Mouse (Mus musculus) forebrain, embryonic 14.5 days (tissue): ENCODE measurements around the gene Slc22a22. TPM values are rescaled to one million over a fixed set of nuclear protein-coding genes. Genes with fewer than 3 reads are reported as not detected.

Experiments used
- ATAC-seq: fragments of 200-750 bp; cut with Nextera tagmentation; 2 replicates; pipeline ENCODE4 v1.8.0; 2017; ENCODE audit warnings: mild to moderate bottlenecking, moderate library complexity
- DNase-seq: peaks from one replicate; pipeline ENCODE4 v3.0.0-alpha.2; 2015; ENCODE audit warnings: low spot score
- H3K27ac ChIP-seq: fragments of 300-500 bp; sonication (generic); 2 replicates; pipeline ENCODE4 v1.5.1; 2014; ENCODE audit warnings: low read depth, mild to moderate bottlenecking, control low read depth, low read length, moderate library complexity
- H3K27me3 ChIP-seq: fragments of 300-500 bp; sonication (generic); replicated peaks from 2 replicates; pipeline ENCODE4 v1.6.1; 2014; ENCODE audit warnings: low read length, control low read depth, mixed read lengths; ENCODE audit not compliant: control insufficient read depth, insufficient read depth
- H3K36me3 ChIP-seq: fragments of 300-500 bp; sonication (generic); 2 replicates; pipeline ENCODE4 v1.6.1; 2014; ENCODE audit warnings: low read length, control low read depth; ENCODE audit not compliant: control insufficient read depth, insufficient read depth
- H3K4me1 ChIP-seq: fragments of 300-500 bp; sonication (generic); 2 replicates; pipeline ENCODE4 v1.6.1; 2014; ENCODE audit warnings: antibody characterized with exemption, low read length, control low read depth; ENCODE audit not compliant: control insufficient read depth, insufficient read depth
- H3K4me2 ChIP-seq: fragments of 300-500 bp; sonication (generic); 2 replicates; pipeline ENCODE4 v1.6.1; 2014; ENCODE audit warnings: mild to moderate bottlenecking, control low read depth, low read length
- H3K4me3 ChIP-seq: fragments of 300-500 bp; sonication (generic); 2 replicates; pipeline ENCODE4 v1.5.1; 2014; ENCODE audit warnings: low read depth, low read length, control low read depth
- H3K9ac ChIP-seq: fragments of 300-500 bp; sonication (generic); 2 replicates; pipeline ENCODE4 v1.6.1; 2014; ENCODE audit warnings: mild to moderate bottlenecking, low read length, control low read depth, moderate library complexity
- H3K9me3 ChIP-seq: fragments of 300-500 bp; sonication (generic); replicated peaks from 2 replicates; pipeline ENCODE4 v1.6.1; 2016; ENCODE audit warnings: low read length, control low read depth, mixed read lengths; ENCODE audit not compliant: control insufficient read depth
- WGBS: fragments of 180-500 bp; shearing (Covaris S2); extraction: QIAGEN DNeasy Blood & Tissue Kit; methylation state at CpG from one replicate; pipeline ENCODE4 v1.1.7; 2014; 5-methylcytosine and 5-hydroxymethylcytosine counted together
- polyA plus RNA-seq: library from polyadenylated mRNA; unstranded; fragments of >200 nt; fragmentation: Nextera tagmentation; extraction: Ambion mirVana; gene quantifications from 2 replicates; pipeline ENCODE4 v1.2.1, GENCODE M21; 2014

Slc22a22 gene
- polyA plus RNA-seq, 1 experiment from 2014 or later = not detected

DNA sequence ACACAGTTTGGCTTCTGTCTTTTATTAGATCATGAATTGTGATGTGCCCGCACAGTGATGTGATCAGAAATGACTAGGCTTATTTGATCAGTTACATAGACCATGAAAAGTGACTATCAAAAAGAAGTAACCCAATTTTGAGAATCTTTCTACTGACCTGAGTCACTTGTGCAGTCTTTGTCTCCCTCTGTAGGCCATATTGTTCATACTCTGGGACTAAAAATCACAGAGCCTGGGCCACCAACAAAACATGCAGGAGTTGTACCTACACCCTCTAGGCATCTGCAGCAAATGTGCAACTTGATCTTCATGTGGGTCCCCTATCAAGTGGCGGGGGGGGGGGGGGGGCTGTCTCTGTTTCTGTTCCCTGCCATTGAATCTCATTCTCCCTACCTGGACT lies 68.9 kb downstream of the Slc22a22 start:
- no peaks in the 10 kb centered on the region for H3K4me1 ChIP-seq
- H3K4me2 ChIP-seq = no peak overlapping the region
- no peak overlapping the region for H3K4me3 ChIP-seq
- H3K9me3 ChIP-seq = no peaks in the 10 kb centered on the region
- DNase-seq (peak; percentile 73), ATAC-seq (peak; percentile 60; the same call in 1 of the 2 replicates)
- no peak overlapping the region for H3K9ac ChIP-seq
- H3K27me3 ChIP-seq = no peaks in the 10 kb centered on the region
- no peak overlapping the region for H3K27ac ChIP-seq
- H3K36me3 ChIP-seq = no peaks in the 10 kb centered on the region
- WGBS = 43% methylated on average over 2 of the region's 2 CpGs

DNA sequence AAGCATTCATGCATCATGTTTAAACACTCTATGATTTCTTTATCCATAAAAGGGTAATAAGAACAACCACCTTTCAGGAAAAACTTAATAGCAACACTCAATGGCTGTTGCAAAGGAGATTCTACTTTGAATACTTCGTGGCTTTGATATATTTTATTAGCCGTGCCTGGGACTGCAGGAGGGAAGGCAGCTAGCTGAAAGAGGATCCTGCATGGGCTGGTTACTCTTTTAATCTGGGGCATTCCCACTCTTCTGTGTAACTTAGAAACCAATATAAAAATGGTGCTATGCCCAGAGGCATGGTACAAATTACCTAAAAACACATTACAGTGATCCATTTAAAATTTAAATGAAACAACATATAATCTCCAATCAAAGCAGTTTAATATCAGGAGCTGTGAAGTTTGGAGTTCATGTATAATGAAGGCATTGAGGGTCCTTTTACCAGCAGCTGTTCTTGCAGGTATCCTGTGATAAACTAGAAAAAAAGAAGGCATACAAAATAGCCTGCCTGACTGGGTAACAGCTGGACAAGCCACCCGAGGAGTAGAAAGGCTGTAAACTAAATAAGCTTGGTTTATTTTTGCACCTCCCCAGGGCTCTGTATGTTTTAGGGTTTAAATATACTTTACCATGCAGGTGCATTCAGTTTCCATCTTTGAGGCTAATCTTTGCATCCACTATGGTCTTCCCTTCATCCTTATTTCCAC lies 78.8 kb downstream of the Slc22a22 start:
- ATAC-seq (no peak), DNase-seq (no peak)
- Histone ChIP-seq H3K9me3 (no peaks in the 10 kb centered on the region), H3K36me3 (no peaks in the 10 kb centered on the region), H3K4me1 (no peaks in the 10 kb centered on the region), H3K9ac (no peak overlapping the region), H3K27me3 (no peaks in the 10 kb centered on the region), H3K27ac (no peak overlapping the region), H3K4me3 (no peak overlapping the region), H3K4me2 (no peak overlapping the region)
- WGBS = 55% methylated on average over 3 of the region's 3 CpGs

- no peaks in the 10 kb centered on the region for H3K4me1 ChIP-seq
- no peaks in the 10 kb centered on the region for H3K9me3 ChIP-seq
- no peak overlapping the region for H3K4me3 ChIP-seq
- H3K36me3 ChIP-seq = no peaks in the 10 kb centered on the region
- H3K4me2 ChIP-seq = no peak overlapping the region
- H3K27me3 ChIP-seq = no peaks in the 10 kb centered on the region
- ATAC-seq = no peak
- no peak overlapping the region for H3K9ac ChIP-seq
- 91% methylated on average over 4 of the region's 4 CpGs for WGBS
- H3K27ac ChIP-seq = no peak overlapping the region
- no peak for DNase-seq
These were observed 83.4 kb downstream of the Slc22a22 start for GRCm38 (mm10) chr15:57394053-57394452.

GRCm38 (mm10) chr15:57380381-57380780 lies 97.0 kb downstream of the Slc22a22 start:
- Histone ChIP-seq H3K9me3 (no peaks in the 10 kb centered on the region), H3K36me3 (no peaks in the 10 kb centered on the region)

DNA sequence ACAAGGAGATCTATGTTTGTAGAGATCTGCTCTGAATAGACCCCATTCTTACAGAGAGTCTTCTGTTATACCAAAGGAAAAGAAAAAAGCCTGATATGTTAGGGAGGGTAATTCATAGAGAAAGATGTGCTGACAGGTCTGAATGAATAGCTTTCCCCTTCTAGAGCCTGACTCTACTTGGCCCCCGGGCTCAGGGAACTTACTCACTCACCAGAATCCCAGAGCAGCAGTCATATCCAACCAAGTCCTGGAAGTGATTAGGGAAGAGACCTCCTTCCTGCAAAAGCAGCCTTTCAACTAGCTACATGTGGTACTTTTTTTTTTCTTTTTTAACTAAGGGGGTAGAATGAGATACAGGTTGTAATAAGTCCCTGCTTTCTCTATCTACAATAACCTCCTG lies 111.0 kb downstream of the Slc22a22 start:
- H3K9ac ChIP-seq = no peak overlapping the region
- DNase-seq = no peak
- no peak overlapping the region for H3K4me2 ChIP-seq
- H3K4me1 ChIP-seq = no peaks in the 10 kb centered on the region
- H3K27ac ChIP-seq = no peak overlapping the region
- no peak overlapping the region for H3K4me3 ChIP-seq
- 77% methylated on average over 1 of the region's 1 CpGs for WGBS
- no peaks in the 10 kb centered on the region for H3K27me3 ChIP-seq
- H3K36me3 ChIP-seq = no peaks in the 10 kb centered on the region
- ATAC-seq = no peak
- no peaks in the 10 kb centered on the region for H3K9me3 ChIP-seq

More at GRCm38 (mm10) chr15:57380381-57380780, 97.0 kb downstream of the Slc22a22 start:
- DNase-seq (no peak), ATAC-seq (no peak)
- no peaks in the 10 kb centered on the region for H3K4me1 ChIP-seq
- no peak overlapping the region for H3K4me2 ChIP-seq
- no peaks in the 10 kb centered on the region for H3K27me3 ChIP-seq
- no peak overlapping the region for H3K9ac ChIP-seq
- H3K27ac ChIP-seq = no peak overlapping the region
- H3K4me3 ChIP-seq = no peak overlapping the region
- WGBS = 91% methylated on average over 7 of the region's 7 CpGs

GRCm38 (mm10) chr15:57355278-57355677 lies 122.1 kb downstream of the Slc22a22 start:
- Histone ChIP-seq H3K27me3 (no peaks in the 10 kb centered on the region), H3K4me3 (no peak overlapping the region), H3K4me1 (no peaks in the 10 kb centered on the region), H3K9ac (no peak overlapping the region), H3K27ac (no peak overlapping the region), H3K36me3 (no peaks in the 10 kb centered on the region), H3K9me3 (no peaks in the 10 kb centered on the region), H3K4me2 (no peak overlapping the region)
- 81% methylated on average over 4 of the region's 4 CpGs for WGBS
- no peak for DNase-seq
- no peak for ATAC-seq

DNA sequence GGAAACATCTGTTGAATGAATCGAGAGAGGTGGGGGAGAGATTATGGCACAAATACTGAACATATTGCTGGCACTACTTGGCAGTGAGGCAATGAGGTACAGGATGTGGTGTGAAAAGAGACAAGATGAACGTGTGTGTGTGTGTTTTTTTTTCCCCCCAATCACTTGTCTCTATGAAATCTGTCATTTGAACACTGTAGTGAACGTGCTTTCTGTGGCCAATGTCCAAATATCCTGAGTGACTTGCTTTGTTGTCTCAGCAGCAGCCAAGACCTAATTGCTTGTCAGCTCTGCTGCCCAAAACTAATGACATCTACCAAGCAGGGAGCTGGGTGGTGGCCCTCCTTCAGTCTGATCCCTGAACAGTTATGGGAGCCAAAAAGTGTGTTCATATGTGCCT lies 136.9 kb downstream of the Slc22a22 start:
- Histone ChIP-seq H3K27me3 (no peaks in the 10 kb centered on the region), H3K4me3 (no peak overlapping the region), H3K4me2 (no peak overlapping the region), H3K27ac (no peak overlapping the region), H3K4me1 (no peaks in the 10 kb centered on the region), H3K36me3 (no peaks in the 10 kb centered on the region), H3K9me3 (no peaks in the 10 kb centered on the region), H3K9ac (no peak overlapping the region)
- WGBS = 32% methylated on average over 3 of the region's 3 CpGs
- DNase-seq (peak; percentile 87), ATAC-seq (peak; percentile 87)

- no peaks in the 10 kb centered on the region for H3K27me3 ChIP-seq
- ATAC-seq (no peak), DNase-seq (no peak)
- no peaks in the 10 kb centered on the region for H3K9me3 ChIP-seq
- no peaks in the 10 kb centered on the region for H3K4me1 ChIP-seq
- no peak overlapping the region for H3K9ac ChIP-seq
- H3K4me2 ChIP-seq = no peak overlapping the region
- no peak overlapping the region for H3K27ac ChIP-seq
- 87% methylated on average over 2 of the region's 2 CpGs for WGBS
- H3K4me3 ChIP-seq = no peak overlapping the region
- no peaks in the 10 kb centered on the region for H3K36me3 ChIP-seq
These were observed 146.1 kb downstream of the Slc22a22 start for GRCm38 (mm10) chr15:57331326-57331725.

- H3K9ac ChIP-seq = no peak overlapping the region
- H3K4me2 ChIP-seq = no peak overlapping the region
- no peak for DNase-seq
- WGBS = 80% methylated on average over 2 of the region's 2 CpGs
- H3K27me3 ChIP-seq = no peaks in the 10 kb centered on the region
- no peaks in the 10 kb centered on the region for H3K36me3 ChIP-seq
- no peak overlapping the region for H3K27ac ChIP-seq
- ATAC-seq = no peak
- no peaks in the 10 kb centered on the region for H3K4me1 ChIP-seq
- no peak overlapping the region for H3K4me3 ChIP-seq
- no peaks in the 10 kb centered on the region for H3K9me3 ChIP-seq
These were observed 159.4 kb downstream of the Slc22a22 start for GRCm38 (mm10) chr15:57318001-57318400.
